Mouse (Mus musculus) limb, embryonic 11.5 days (tissue): ENCODE measurements around the gene Enpp6. TPM values are rescaled to one million over a fixed set of nuclear protein-coding genes. Genes with fewer than 3 reads are reported as not detected.

ENCODE experiments used
- ATAC-seq: fragments of 200-750 bp; cut with Nextera tagmentation; 2 replicates; pipeline ENCODE4 v1.8.0; 2017; ENCODE audit warnings: low read depth; ENCODE audit not compliant: insufficient number of reproducible peaks, low FRiP score, low TSS enrichment
- DNase-seq: peaks from one replicate; pipeline ENCODE4 v3.0.0-alpha.2; 2015; ENCODE audit warnings: low spot score
- H3K27ac ChIP-seq: fragments of 300-500 bp; sonication (generic); replicated peaks from 2 replicates; pipeline ENCODE4 v1.5.1; 2014; ENCODE audit warnings: low read depth, mild to moderate bottlenecking, low read length
- H3K27me3 ChIP-seq: fragments of 300-500 bp; sonication (generic); 2 replicates; pipeline ENCODE4 v1.6.1; 2014; ENCODE audit warnings: mild to moderate bottlenecking, low read length, mixed read lengths; ENCODE audit not compliant: control insufficient read depth, insufficient read depth
- H3K36me3 ChIP-seq: fragments of 300-500 bp; sonication (generic); 2 replicates; pipeline ENCODE4 v1.6.1; 2014; ENCODE audit warnings: mild to moderate bottlenecking, low read length, moderate library complexity, mixed read lengths; ENCODE audit not compliant: control insufficient read depth, insufficient read depth
- H3K4me1 ChIP-seq: fragments of 300-500 bp; sonication (generic); 2 replicates; pipeline ENCODE4 v1.6.1; 2014; ENCODE audit warnings: low read length, mixed read lengths; ENCODE audit not compliant: control insufficient read depth, insufficient read depth
- H3K4me2 ChIP-seq: fragments of 300-500 bp; sonication (generic); 2 replicates; pipeline ENCODE4 v1.6.1; 2014; ENCODE audit warnings: low read depth, mild to moderate bottlenecking, moderate library complexity; ENCODE audit not compliant: severe bottlenecking
- H3K4me3 ChIP-seq: fragments of 300-500 bp; sonication (generic); 2 replicates; pipeline ENCODE4 v1.5.1; 2014; ENCODE audit warnings: low read depth, low read length
- H3K9ac ChIP-seq: fragments of 300-500 bp; sonication (generic); 2 replicates; pipeline ENCODE4 v1.6.1; 2014; ENCODE audit warnings: mild to moderate bottlenecking, low read length
- H3K9me3 ChIP-seq: fragments of 300-500 bp; sonication (generic); 2 replicates; pipeline ENCODE4 v1.6.1; 2016; ENCODE audit warnings: low read length; ENCODE audit not compliant: control insufficient read depth
- WGBS: fragments of 180-500 bp; shearing (Covaris S2); extraction: QIAGEN DNeasy Blood & Tissue Kit; methylation state at CpG from one replicate; pipeline ENCODE4 v1.1.7; 2014; 5-methylcytosine and 5-hydroxymethylcytosine counted together
- polyA plus RNA-seq: library from polyadenylated mRNA; unstranded; fragments of >200 nt; fragmentation: Nextera tagmentation; extraction: Ambion mirVana; gene quantifications from 2 replicates; pipeline ENCODE4 v1.2.1, GENCODE M21; 2014

The Enpp6 gene
- polyA plus RNA-seq, 1 experiment from 2014 or later: 0.77 TPM

DNA sequence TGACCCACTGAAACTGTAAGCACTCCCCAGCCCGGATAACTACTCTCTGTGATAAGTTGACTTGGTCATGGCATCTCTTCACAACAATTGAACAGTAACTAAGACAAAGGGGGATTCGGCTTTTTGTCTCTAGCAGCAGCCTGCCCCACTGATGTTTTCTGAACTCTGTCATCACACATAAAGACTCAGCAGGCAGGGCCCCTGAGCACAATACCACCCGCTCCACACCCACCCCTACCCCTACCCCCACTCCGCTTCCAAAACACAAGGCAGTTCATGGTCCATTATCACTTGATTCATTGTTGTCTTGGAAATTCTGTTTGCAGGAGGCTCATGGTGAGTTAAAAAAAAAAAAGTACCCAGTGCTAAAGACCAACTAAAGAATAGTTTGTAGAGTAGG is 71.8 kb downstream of the Enpp6 start:
- no peak for DNase-seq
- no peaks in the 10 kb centered on the region for H3K36me3 ChIP-seq
- no peak for ATAC-seq
- H3K27me3 ChIP-seq: no peaks in the 10 kb centered on the region
- no peaks in the 10 kb centered on the region for H3K9me3 ChIP-seq
- 83% methylated on average over 4 of the region's 4 CpGs for WGBS
- no peak overlapping the region for H3K4me3 ChIP-seq
- no peak overlapping the region for H3K27ac ChIP-seq
- H3K4me2 ChIP-seq: no peak overlapping the region
- H3K4me1 ChIP-seq: no peaks in the 10 kb centered on the region
- H3K9ac ChIP-seq: no peak overlapping the region

DNA sequence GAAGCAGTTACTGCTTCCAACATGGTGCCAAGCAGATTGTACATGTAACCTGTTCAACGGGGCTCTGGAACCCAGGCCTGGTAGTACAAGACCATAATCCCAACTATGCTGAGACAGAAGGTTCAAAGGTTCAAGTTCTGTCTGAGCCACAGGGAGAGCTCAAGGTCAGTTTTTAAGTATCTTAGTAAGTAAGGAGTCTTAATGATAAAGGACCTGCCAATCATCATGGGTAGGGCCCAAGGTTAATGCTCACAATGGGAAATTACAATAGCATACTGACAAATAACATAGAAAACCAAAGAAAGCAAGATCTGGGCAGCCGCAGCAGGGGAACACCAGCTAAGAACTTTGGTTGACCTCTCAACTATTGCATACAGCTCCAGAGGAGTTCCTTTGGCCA is 72.3 kb downstream of the Enpp6 start:
- Histone ChIP-seq H3K9ac (no peak overlapping the region), H3K4me2 (no peak overlapping the region), H3K27ac (no peak overlapping the region), H3K4me3 (no peak overlapping the region), H3K27me3 (no peaks in the 10 kb centered on the region), H3K9me3 (no peaks in the 10 kb centered on the region), H3K36me3 (no peaks in the 10 kb centered on the region), H3K4me1 (no peaks in the 10 kb centered on the region)
- ATAC-seq (no peak), DNase-seq (no peak)
- WGBS: 95% methylated on average over 2 of the region's 2 CpGs

DNA sequence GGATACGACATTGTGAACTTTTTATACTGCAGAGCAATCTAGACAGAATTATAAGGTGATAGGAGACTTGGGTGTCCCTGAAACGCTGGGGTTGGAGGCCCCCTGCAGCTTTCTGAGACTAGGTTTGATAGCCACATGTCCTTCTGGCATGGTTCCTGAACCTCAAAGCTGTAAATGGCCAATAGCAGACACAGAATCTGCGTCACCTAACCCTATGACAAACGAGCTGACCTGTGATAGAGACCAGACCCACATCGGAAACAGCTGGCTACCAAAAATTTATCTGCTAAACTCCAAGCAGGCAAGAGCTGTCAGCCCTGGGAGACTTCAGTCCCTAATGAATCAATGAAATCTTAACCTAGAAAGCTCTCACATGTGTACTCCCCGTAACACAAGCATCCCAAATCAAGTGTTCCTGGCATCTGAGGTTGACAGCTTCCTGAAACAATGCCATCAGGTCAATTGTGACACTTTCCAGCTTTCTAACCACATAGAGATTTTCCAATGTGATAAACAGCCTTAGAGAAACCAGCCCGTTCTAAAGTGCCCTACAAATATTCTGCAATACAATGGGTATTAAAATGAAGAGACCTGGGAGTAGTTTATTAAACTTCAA is 74.5 kb downstream of the Enpp6 start:
- Histone ChIP-seq H3K9ac (no peak overlapping the region), H3K9me3 (no peaks in the 10 kb centered on the region), H3K36me3 (no peaks in the 10 kb centered on the region), H3K4me2 (no peak overlapping the region), H3K27me3 (no peaks in the 10 kb centered on the region), H3K4me3 (no peak overlapping the region), H3K27ac (no peak overlapping the region), H3K4me1 (no peaks in the 10 kb centered on the region)
- 23% methylated on average over 7 of the region's 7 CpGs for WGBS
- 0 out of 2 replicates have a peak, but pooled peaks have one; percentile 44 for ATAC-seq
- DNase-seq: peak; percentile 71

DNA sequence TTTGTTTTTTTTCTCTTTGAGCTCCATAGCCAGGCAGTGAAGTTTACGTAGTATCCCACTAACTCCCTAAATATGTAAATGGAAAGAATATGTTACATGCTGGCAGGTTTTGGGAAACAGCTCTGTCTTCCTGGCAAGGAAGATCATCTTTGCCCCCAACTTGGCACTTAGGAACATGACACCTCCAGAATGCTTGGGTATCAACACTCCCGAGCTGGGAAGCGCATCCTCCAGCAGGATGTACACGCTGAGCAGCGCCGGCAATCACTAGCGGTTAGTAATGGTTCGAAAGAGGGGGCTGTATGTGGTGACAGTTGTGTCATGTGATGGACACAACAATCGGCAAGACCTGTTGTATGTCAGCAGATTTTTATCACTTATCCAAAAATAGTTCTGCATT is 80.4 kb downstream of the Enpp6 start:
- WGBS: 92% methylated on average over 9 of the region's 9 CpGs
- Histone ChIP-seq H3K36me3 (no peaks in the 10 kb centered on the region), H3K27me3 (no peaks in the 10 kb centered on the region), H3K9me3 (no peaks in the 10 kb centered on the region), H3K4me3 (no peak overlapping the region), H3K27ac (no peak overlapping the region), H3K4me2 (no peak overlapping the region), H3K9ac (no peak overlapping the region), H3K4me1 (no peaks in the 10 kb centered on the region)
- ATAC-seq (no peak), DNase-seq (no peak)

DNA sequence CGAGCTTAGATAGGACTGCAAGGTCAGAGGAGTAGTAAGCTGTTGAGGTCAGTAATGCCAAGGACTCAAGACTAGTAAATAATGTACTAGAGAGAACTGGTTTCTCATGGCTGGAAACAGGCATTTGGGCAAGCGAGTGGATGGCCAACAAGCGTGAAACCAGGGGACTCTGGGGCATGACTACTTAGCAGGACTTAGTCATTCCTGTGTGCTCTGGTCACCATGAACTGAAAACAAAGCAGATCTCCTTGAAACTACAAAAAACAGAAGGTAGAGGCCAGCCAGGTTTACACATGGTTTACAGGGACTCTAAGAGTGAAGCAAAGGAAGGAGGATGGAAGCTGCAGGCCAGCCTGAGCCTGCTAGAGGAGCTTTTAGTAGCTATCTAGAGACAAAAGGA is 82.9 kb downstream of the Enpp6 start:
- no peak overlapping the region for H3K27ac ChIP-seq
- H3K36me3 ChIP-seq: no peaks in the 10 kb centered on the region
- 84% methylated on average over 3 of the region's 3 CpGs for WGBS
- no peak for ATAC-seq
- no peak for DNase-seq
- no peaks in the 10 kb centered on the region for H3K27me3 ChIP-seq
- H3K9me3 ChIP-seq: no peaks in the 10 kb centered on the region
- no peak overlapping the region for H3K9ac ChIP-seq
- H3K4me2 ChIP-seq: no peak overlapping the region
- H3K4me3 ChIP-seq: no peak overlapping the region
- no peaks in the 10 kb centered on the region for H3K4me1 ChIP-seq

DNA sequence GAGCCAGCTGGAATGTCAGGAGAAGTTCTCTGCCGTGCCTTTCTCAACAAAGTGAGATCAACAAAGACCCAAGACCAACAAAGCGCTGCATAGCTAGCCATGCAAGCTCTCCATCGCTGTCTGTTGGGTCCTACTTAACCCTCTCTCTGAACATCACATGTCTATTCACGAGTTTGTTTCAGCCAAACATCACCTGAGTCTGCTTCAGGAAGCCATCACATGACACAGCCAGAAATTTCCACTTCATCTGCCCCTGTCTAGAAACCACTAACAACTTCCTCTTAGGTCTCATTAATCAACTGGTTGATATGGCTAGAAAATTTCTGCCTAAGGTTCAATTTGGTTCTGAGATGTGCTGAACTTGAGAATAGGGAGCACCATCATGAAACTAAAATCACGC is 85.3 kb downstream of the Enpp6 start:
- H3K4me2 ChIP-seq: no peak overlapping the region

DNA sequence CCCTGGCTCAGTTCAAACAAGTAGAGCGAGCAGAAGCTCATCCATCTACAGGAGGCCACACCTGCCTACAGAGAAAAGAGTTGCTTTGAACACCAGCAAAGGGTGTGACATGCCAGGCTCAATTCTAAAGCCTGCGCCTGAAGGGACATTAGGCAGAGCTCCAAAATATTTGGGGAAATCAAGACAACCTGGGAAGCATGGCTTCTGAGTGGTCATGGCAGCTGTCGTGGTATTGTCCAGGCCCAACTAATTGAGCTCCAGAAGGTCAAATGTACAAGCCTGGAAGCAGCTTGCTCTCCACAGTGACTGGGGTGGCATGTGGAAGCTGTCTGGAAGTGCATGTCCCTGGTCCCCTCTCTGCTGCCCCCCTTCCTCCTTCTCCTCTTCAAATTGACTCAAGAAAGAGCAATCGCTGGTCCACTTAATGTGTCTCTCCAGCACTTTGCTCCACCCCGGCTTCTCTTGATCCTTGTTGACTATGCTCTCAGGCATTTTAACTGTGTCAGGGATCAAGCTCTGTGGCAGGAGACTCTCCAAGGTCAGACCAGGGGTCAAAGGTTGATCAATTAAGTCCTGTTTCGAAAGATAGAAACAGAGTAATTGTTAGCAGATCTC is 89.4 kb downstream of the Enpp6 start:
- Histone ChIP-seq H3K9ac (no peak overlapping the region), H3K27me3 (no peaks in the 10 kb centered on the region), H3K36me3 (no peaks in the 10 kb centered on the region), H3K4me2 (no peak overlapping the region), H3K4me3 (no peak overlapping the region), H3K4me1 (no peaks in the 10 kb centered on the region), H3K9me3 (no peaks in the 10 kb centered on the region), H3K27ac (no peak overlapping the region)
- WGBS: 45% methylated on average over 6 of the region's 6 CpGs
- ATAC-seq: no peak
- DNase-seq: no peak

More for the DNA sequence above, 85.3 kb downstream of the Enpp6 start:
- Histone ChIP-seq H3K36me3 (no peaks in the 10 kb centered on the region), H3K9me3 (no peaks in the 10 kb centered on the region), H3K4me1 (no peaks in the 10 kb centered on the region), H3K27ac (no peak overlapping the region), H3K27me3 (no peaks in the 10 kb centered on the region), H3K9ac (no peak overlapping the region), H3K4me3 (no peak overlapping the region)
- DNase-seq (no peak), ATAC-seq (no peak)
- WGBS: 90% methylated on average over 5 of the region's 5 CpGs

DNA sequence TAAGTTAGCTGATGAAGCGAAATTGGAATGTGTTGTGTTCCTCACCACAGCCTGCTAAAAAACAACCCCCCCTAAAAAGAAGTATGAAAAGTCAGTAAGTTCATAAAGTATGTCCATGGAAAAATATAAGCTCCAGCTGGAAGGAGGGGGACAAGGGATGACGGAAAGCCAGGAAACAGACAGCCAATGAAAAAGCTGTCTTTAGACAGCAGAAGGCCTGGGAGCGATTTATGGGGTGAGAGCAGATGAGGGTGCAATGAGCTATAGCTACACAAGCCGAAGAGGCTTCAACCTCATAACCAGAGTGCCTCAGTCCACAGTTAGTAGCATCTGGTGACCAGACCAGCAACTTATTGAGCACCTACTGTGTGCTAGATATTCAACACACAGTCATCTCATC is 93.3 kb downstream of the Enpp6 start:
- Histone ChIP-seq H3K36me3 (no peaks in the 10 kb centered on the region), H3K4me3 (no peak overlapping the region), H3K4me1 (peaks cover 5% of the 10 kb centered on the region; the same call in 1 of the 2 replicates), H3K9ac (no peak overlapping the region), H3K27ac (no peak overlapping the region), H3K9me3 (no peaks in the 10 kb centered on the region), H3K4me2 (no peak overlapping the region), H3K27me3 (no peaks in the 10 kb centered on the region)
- ATAC-seq (no peak), DNase-seq (peak; percentile 62)
- WGBS: 39% methylated on average over 4 of the region's 4 CpGs
